Mouse (Mus musculus) gastrocnemius, postnatal 10 days (tissue): ENCODE measurements at regions not wholly inside any gene's neighbourhood (a gene's known extent, or its start where the extent isn't known, plus 50 kb on each side); places are given as distances from the start of the nearest gene placed in this dataset.
"Not testable (repeated sequence)": the region's sequence is repeated elsewhere in the genome, so short reads cannot be mapped to it uniquely, and the experiment has no call there.

Experiments used
- DNase-seq: peaks from one replicate; pipeline ENCODE4 v3.0.0; 2021; ENCODE audit warnings: mixed read lengths

- no peak for DNase-seq
These were observed 1006.6 kb upstream of the Gm8797 start for GRCm38 (mm10) chr3:4744003-4744402.

GRCm38 (mm10) chr3:4744611-4745010 is 1006.0 kb upstream of the Gm8797 start:
- no peak for DNase-seq

GRCm38 (mm10) chr3:4756099-4756498 is 994.5 kb upstream of the Gm8797 start:
- DNase-seq = no peak

GRCm38 (mm10) chr3:4757113-4757512 is 993.5 kb upstream of the Gm8797 start:
- DNase-seq = no peak

GRCm38 (mm10) chr3:4763076-4763475 is 987.5 kb upstream of the Gm8797 start:
- no peak for DNase-seq

GRCm38 (mm10) chr3:4776632-4777031 is 974.0 kb upstream of the Gm8797 start:
- no peak for DNase-seq

GRCm38 (mm10) chr3:4785160-4785559 is 965.4 kb upstream of the Gm8797 start:
- no peak for DNase-seq

GRCm38 (mm10) chr3:4793141-4793540 is 957.5 kb upstream of the Gm8797 start:
- DNase-seq = no peak

- no peak for DNase-seq
These were observed 954.3 kb upstream of the Gm8797 start for GRCm38 (mm10) chr3:4796041-4796908.

GRCm38 (mm10) chr3:4796909-4797566 is 953.6 kb upstream of the Gm8797 start:
- DNase-seq = peak; percentile 8

GRCm38 (mm10) chr3:4797567-4797940 is 953.1 kb upstream of the Gm8797 start:
- DNase-seq = no peak

- no peak for DNase-seq
These were observed 952.2 kb upstream of the Gm8797 start for GRCm38 (mm10) chr3:4798366-4798765.

GRCm38 (mm10) chr3:4834459-4834858 is 916.1 kb upstream of the Gm8797 start:
- DNase-seq = no peak

- DNase-seq = no peak
These were observed 915.0 kb upstream of the Gm8797 start for GRCm38 (mm10) chr3:4835645-4836044.

GRCm38 (mm10) chr3:4836888-4837287 is 913.7 kb upstream of the Gm8797 start:
- no peak for DNase-seq

- DNase-seq = no peak
These were observed 895.5 kb upstream of the Gm8797 start for GRCm38 (mm10) chr3:4854958-4855566.

- DNase-seq = no peak
These were observed 894.0 kb upstream of the Gm8797 start for GRCm38 (mm10) chr3:4856571-4856970.

- no peak for DNase-seq
These were observed 884.4 kb upstream of the Gm8797 start for GRCm38 (mm10) chr3:4866226-4866625.

- no peak for DNase-seq
These were observed 864.7 kb upstream of the Gm8797 start for GRCm38 (mm10) chr3:4885916-4886315.

- DNase-seq = no peak
These were observed 857.5 kb upstream of the Gm8797 start for GRCm38 (mm10) chr3:4893108-4893507.

- no peak for DNase-seq
These were observed 854.8 kb upstream of the Gm8797 start for GRCm38 (mm10) chr3:4895811-4896210.

GRCm38 (mm10) chr3:4907556-4907955 is 843.0 kb upstream of the Gm8797 start:
- DNase-seq = not testable (repeated sequence)

GRCm38 (mm10) chr3:4930731-4931130 is 819.9 kb upstream of the Gm8797 start:
- DNase-seq = not testable (repeated sequence)
